Mouse (Mus musculus): ENCODE measurements around the gene Efr3b. TPM values are rescaled to one million over a fixed set of nuclear protein-coding genes. Genes with fewer than 3 reads are reported as not detected.

Efr3b gene
- polyA plus RNA-seq, 1 experiment from 2014 or later: 3.4 TPM

GRCm38 (mm10) chr12:4066681-4067459, 28.2 kb upstream of the Efr3b start:
- Histone ChIP-seq H3K4me1 (ENCODE audit: insufficient read depth, low read length) (no peaks in the 10 kb centered on the region), H3K36me3 (ENCODE audit: insufficient read depth, low read length) (no peaks in the 10 kb centered on the region), H3K4me2 (replicated peaks; ENCODE audit: low read depth, low read length) (no peak overlapping the region), H3K4me3 (ENCODE audit: low read length) (no peak overlapping the region), H3K9ac (replicated peaks; ENCODE audit: low read length) (no peak overlapping the region), H3K9me3 (ENCODE audit: low read length) (no peaks in the 10 kb centered on the region), H3K27ac (ENCODE audit: low read length) (no peak overlapping the region), H3K27me3 (ENCODE audit: insufficient read depth, low read length) (no peaks in the 10 kb centered on the region)
- WGBS: 64% methylated on average over 6 of the region's 6 CpGs
- no peak for ATAC-seq (ENCODE audit: low FRiP score, low TSS enrichment)

- H3K4me3 ChIP-seq (ENCODE audit: low read length): no peak overlapping the region
- no peaks in the 10 kb centered on the region for H3K9me3 ChIP-seq (ENCODE audit: low read length)
- H3K27me3 ChIP-seq (ENCODE audit: insufficient read depth, low read length): no peaks in the 10 kb centered on the region
- no peak overlapping the region for H3K9ac ChIP-seq (replicated peaks; ENCODE audit: low read length)
- no peaks in the 10 kb centered on the region for H3K4me1 ChIP-seq (ENCODE audit: insufficient read depth, low read length)
- no peak for ATAC-seq (ENCODE audit: low FRiP score, low TSS enrichment)
- no peak overlapping the region for H3K27ac ChIP-seq (ENCODE audit: low read length)
- H3K36me3 ChIP-seq (ENCODE audit: insufficient read depth, low read length): no peaks in the 10 kb centered on the region
- WGBS: 77% methylated on average over 8 of the region's 8 CpGs
- H3K4me2 ChIP-seq (replicated peaks; ENCODE audit: low read depth, low read length): no peak overlapping the region
Observed at GRCm38 (mm10) chr12:4065944-4066343, 27.2 kb upstream of the Efr3b start.

GRCm38 (mm10) chr12:4065498-4065897, 26.8 kb upstream of the Efr3b start:
- Histone ChIP-seq H3K36me3 (ENCODE audit: insufficient read depth, low read length) (no peaks in the 10 kb centered on the region), H3K4me2 (replicated peaks; ENCODE audit: low read depth, low read length) (no peak overlapping the region), H3K4me1 (ENCODE audit: insufficient read depth, low read length) (no peaks in the 10 kb centered on the region), H3K4me3 (ENCODE audit: low read length) (no peak overlapping the region), H3K27ac (ENCODE audit: low read length) (no peak overlapping the region), H3K9me3 (ENCODE audit: low read length) (no peaks in the 10 kb centered on the region), H3K9ac (replicated peaks; ENCODE audit: low read length) (no peak overlapping the region), H3K27me3 (ENCODE audit: insufficient read depth, low read length) (no peaks in the 10 kb centered on the region)
- ATAC-seq (ENCODE audit: low FRiP score, low TSS enrichment): no peak
- WGBS: 90% methylated on average over 2 of the region's 2 CpGs

DNA sequence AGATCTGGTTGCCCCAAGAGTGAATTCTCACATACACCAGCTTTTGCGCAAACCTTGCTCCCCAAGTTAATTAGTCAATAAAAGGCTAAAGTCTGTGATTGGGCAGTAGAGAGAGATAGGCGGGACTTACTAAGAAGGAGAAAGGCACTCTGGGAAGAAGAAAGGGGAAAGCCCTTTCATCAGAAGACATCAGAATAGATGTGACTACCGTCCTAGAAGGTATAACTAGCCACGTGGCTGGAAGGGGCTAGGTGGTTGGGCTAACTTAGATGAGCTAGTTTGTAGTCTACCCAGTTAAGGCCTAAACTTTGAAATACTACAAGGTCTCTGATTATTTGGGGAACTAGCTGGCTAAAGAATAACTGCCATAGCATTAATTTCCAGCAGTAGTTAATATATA, 21.0 kb upstream of the Efr3b start:
- Histone ChIP-seq H3K4me2 (replicated peaks; ENCODE audit: low read depth, low read length) (no peak overlapping the region), H3K36me3 (ENCODE audit: insufficient read depth, low read length) (no peaks in the 10 kb centered on the region), H3K9me3 (ENCODE audit: low read length) (no peaks in the 10 kb centered on the region), H3K4me3 (ENCODE audit: low read length) (no peak overlapping the region), H3K9ac (replicated peaks; ENCODE audit: low read length) (no peak overlapping the region), H3K27me3 (ENCODE audit: insufficient read depth, low read length) (no peaks in the 10 kb centered on the region), H3K27ac (ENCODE audit: low read length) (no peak overlapping the region), H3K4me1 (ENCODE audit: insufficient read depth, low read length) (no peaks in the 10 kb centered on the region)
- no peak for ATAC-seq (ENCODE audit: low FRiP score, low TSS enrichment)
- WGBS: 83% methylated on average over 4 of the region's 4 CpGs

DNA sequence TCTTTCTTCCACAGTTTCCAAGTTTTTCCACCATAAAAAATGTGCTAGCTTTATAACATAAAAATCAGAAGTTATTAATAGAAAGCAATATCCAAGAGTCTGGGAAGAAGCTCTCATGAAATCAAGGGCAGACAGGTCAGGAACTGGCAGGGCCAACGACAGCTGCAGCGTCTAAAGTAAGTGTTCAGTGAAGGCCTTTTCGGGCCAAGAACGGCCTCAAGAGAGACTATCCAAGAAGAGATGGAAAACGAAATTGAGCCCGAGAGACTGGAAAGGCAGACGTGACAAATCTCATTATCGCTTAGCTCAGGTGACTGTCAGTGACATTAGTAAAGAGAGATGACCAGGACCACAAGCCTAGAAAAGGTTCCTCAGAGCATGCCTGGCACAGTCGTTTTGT, 19.6 kb upstream of the Efr3b start:
- 68% methylated on average over 9 of the region's 9 CpGs for WGBS
- Histone ChIP-seq H3K4me1 (ENCODE audit: insufficient read depth, low read length) (no peaks in the 10 kb centered on the region), H3K4me2 (replicated peaks; ENCODE audit: low read depth, low read length) (no peak overlapping the region), H3K27ac (ENCODE audit: low read length) (no peak overlapping the region), H3K9me3 (ENCODE audit: low read length) (no peaks in the 10 kb centered on the region), H3K36me3 (ENCODE audit: insufficient read depth, low read length) (no peaks in the 10 kb centered on the region), H3K9ac (replicated peaks; ENCODE audit: low read length) (no peak overlapping the region), H3K27me3 (ENCODE audit: insufficient read depth, low read length) (no peaks in the 10 kb centered on the region), H3K4me3 (ENCODE audit: low read length) (no peak overlapping the region)
- no peak for ATAC-seq (ENCODE audit: low FRiP score, low TSS enrichment)

GRCm38 (mm10) chr12:4054845-4055244, 16.1 kb upstream of the Efr3b start:
- H3K4me2 ChIP-seq (replicated peaks; ENCODE audit: low read depth, low read length): no peak overlapping the region
- H3K4me1 ChIP-seq (ENCODE audit: insufficient read depth, low read length): no peaks in the 10 kb centered on the region
- H3K36me3 ChIP-seq (ENCODE audit: insufficient read depth, low read length): no peaks in the 10 kb centered on the region
- no peaks in the 10 kb centered on the region for H3K27me3 ChIP-seq (ENCODE audit: insufficient read depth, low read length)
- no peak overlapping the region for H3K27ac ChIP-seq (ENCODE audit: low read length)
- WGBS: 34% methylated on average over 4 of the region's 4 CpGs
- no peak overlapping the region for H3K4me3 ChIP-seq (ENCODE audit: low read length)
- H3K9ac ChIP-seq (replicated peaks; ENCODE audit: low read length): no peak overlapping the region
- no peak for ATAC-seq (ENCODE audit: low FRiP score, low TSS enrichment)
- H3K9me3 ChIP-seq (ENCODE audit: low read length): no peaks in the 10 kb centered on the region

DNA sequence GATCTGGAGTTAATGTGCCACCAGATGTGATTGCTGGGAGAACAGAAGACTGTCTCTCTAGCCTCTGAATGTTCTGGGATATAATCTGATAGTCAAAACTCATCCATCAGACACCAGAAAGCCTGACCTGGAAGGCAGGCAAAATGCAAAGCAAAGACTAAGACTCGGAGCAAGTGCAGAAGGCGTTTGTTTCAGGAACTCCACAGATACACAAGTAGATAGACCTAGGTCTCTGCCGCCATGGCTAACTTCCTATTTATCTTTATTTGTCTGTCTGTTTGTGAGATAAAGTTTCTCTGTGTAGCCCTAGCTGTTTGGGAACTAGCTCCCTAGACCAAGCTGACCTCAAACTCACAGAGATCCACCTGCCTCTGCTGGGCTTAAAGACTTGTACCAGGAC, 14.9 kb upstream of the Efr3b start:
- no peak overlapping the region for H3K9ac ChIP-seq (replicated peaks; ENCODE audit: low read length)
- H3K27me3 ChIP-seq (ENCODE audit: insufficient read depth, low read length): no peaks in the 10 kb centered on the region
- no peaks in the 10 kb centered on the region for H3K4me1 ChIP-seq (ENCODE audit: insufficient read depth, low read length)
- no peaks in the 10 kb centered on the region for H3K36me3 ChIP-seq (ENCODE audit: insufficient read depth, low read length)
- H3K27ac ChIP-seq (ENCODE audit: low read length): no peak overlapping the region
- H3K4me3 ChIP-seq (ENCODE audit: low read length): no peak overlapping the region
- H3K9me3 ChIP-seq (ENCODE audit: low read length): no peaks in the 10 kb centered on the region
- WGBS: 87% methylated on average over 3 of the region's 3 CpGs
- no peak for ATAC-seq (ENCODE audit: low FRiP score, low TSS enrichment)
- H3K4me2 ChIP-seq (replicated peaks; ENCODE audit: low read depth, low read length): no peak overlapping the region

GRCm38 (mm10) chr12:4050861-4051425, 12.2 kb upstream of the Efr3b start:
- ATAC-seq (ENCODE audit: low FRiP score, low TSS enrichment): no peak
- Histone ChIP-seq H3K36me3 (ENCODE audit: insufficient read depth, low read length) (no peaks in the 10 kb centered on the region), H3K4me1 (ENCODE audit: insufficient read depth, low read length) (no peaks in the 10 kb centered on the region), H3K27ac (ENCODE audit: low read length) (no peak overlapping the region), H3K4me3 (ENCODE audit: low read length) (no peak overlapping the region), H3K9ac (replicated peaks; ENCODE audit: low read length) (no peak overlapping the region), H3K27me3 (ENCODE audit: insufficient read depth, low read length) (no peaks in the 10 kb centered on the region), H3K9me3 (ENCODE audit: low read length) (no peaks in the 10 kb centered on the region), H3K4me2 (replicated peaks; ENCODE audit: low read depth, low read length) (no peak overlapping the region)
- WGBS: 63% methylated on average over 9 of the region's 9 CpGs

DNA sequence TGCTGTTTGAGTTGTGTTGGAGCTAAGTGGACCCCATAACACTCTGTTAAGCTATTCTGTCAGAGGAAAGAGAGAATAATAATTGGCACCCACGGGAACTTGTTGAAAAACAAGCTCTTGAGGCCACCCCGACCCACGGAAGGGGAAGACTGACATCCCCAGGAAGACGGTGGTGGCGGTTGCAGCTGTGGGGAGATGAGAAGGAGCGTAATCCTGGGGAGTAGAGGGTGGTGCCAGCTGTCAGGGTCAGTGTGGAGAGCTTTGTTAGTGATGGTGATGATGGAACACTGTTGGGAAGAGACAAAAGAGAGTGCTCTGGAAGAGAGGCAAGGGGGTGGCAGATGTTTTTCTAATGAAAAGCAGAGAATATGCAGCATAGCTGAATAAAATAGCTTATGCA, 9.3 kb upstream of the Efr3b start:
- 60% methylated on average over 6 of the region's 6 CpGs for WGBS

DNA sequence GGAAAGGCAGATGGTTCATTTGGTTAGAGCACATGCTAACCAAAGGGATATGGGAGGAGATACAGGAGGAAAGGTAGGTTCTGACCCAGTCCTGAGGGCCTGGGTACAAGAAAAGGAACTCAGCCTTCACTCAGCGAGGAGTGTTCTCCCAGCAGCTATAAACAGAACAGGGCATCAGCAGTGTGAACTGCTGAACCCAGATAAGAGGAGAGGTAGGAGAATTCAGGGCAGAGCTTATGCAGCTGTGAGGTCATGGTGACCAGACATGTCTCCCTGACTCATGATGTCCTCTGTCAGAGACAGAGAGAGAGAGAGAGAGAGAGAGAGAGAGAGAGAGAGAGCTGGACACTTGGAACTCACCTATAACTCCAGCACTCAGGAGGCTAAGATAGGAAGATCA, 7.3 kb upstream of the Efr3b start:
- H3K4me3 ChIP-seq (ENCODE audit: low read length): no peak overlapping the region
- H3K4me1 ChIP-seq (ENCODE audit: insufficient read depth, low read length): no peaks in the 10 kb centered on the region
- no peak overlapping the region for H3K27ac ChIP-seq (ENCODE audit: low read length)
- no peaks in the 10 kb centered on the region for H3K27me3 ChIP-seq (ENCODE audit: insufficient read depth, low read length)
- ATAC-seq (ENCODE audit: low FRiP score, low TSS enrichment): no peak
- no peak overlapping the region for H3K4me2 ChIP-seq (replicated peaks; ENCODE audit: low read depth, low read length)
- 67% methylated on average over 1 of the region's 1 CpGs for WGBS
- no peaks in the 10 kb centered on the region for H3K9me3 ChIP-seq (ENCODE audit: low read length)
- no peaks in the 10 kb centered on the region for H3K36me3 ChIP-seq (ENCODE audit: insufficient read depth, low read length)
- no peak overlapping the region for H3K9ac ChIP-seq (replicated peaks; ENCODE audit: low read length)

More for the DNA sequence above, 9.3 kb upstream of the Efr3b start:
- ATAC-seq (ENCODE audit: low FRiP score, low TSS enrichment): no peak
- Histone ChIP-seq H3K9me3 (ENCODE audit: low read length) (no peaks in the 10 kb centered on the region), H3K36me3 (ENCODE audit: insufficient read depth, low read length) (no peaks in the 10 kb centered on the region), H3K4me3 (ENCODE audit: low read length) (no peak overlapping the region), H3K27ac (ENCODE audit: low read length) (no peak overlapping the region), H3K4me1 (ENCODE audit: insufficient read depth, low read length) (no peaks in the 10 kb centered on the region), H3K4me2 (replicated peaks; ENCODE audit: low read depth, low read length) (no peak overlapping the region), H3K9ac (replicated peaks; ENCODE audit: low read length) (no peak overlapping the region), H3K27me3 (ENCODE audit: insufficient read depth, low read length) (no peaks in the 10 kb centered on the region)

All from kidney, embryonic 16.5 days (tissue).